Mouse (Mus musculus): ENCODE data around the gene B4galnt1. TPM values are rescaled to one million over a fixed set of nuclear protein-coding genes. Genes with fewer than 3 reads are reported as not detected.
A peak's percentile ranks its signal among the peaks of the same experiment; 100 is the strongest.

Gene B4galnt1
- polyA plus RNA-seq, 1 experiment from 2014 or later = 7.8 TPM

- no peak for DNase-seq (ENCODE audit: low spot score)
- no peak overlapping the region for H3K4me2 ChIP-seq (ENCODE audit: low read depth, low read length, severe bottlenecking)
- WGBS = 86% methylated on average over 15 of the region's 15 CpGs
These were observed 20.5 kb downstream of the B4galnt1 start for GRCm38 (mm10) chr10:127185506-127185905.

GRCm38 (mm10) chr10:127186451-127186850 lies 21.4 kb downstream of the B4galnt1 start:
- DNase-seq (ENCODE audit: low spot score) (no peak), ATAC-seq (replicated peaks; ENCODE audit: low FRiP score) (no peak)
- no peak overlapping the region for H3K27ac ChIP-seq (ENCODE audit: low read depth, low read length)
- H3K4me2 ChIP-seq (ENCODE audit: low read depth, low read length, severe bottlenecking) = no peak overlapping the region
- H3K36me3 ChIP-seq (ENCODE audit: control insufficient read depth, insufficient read depth, low read length) = peaks cover 6% of the 10 kb centered on the region; the same call in 1 of the 2 replicates
- WGBS = 64% methylated on average over 1 of the region's 1 CpGs
- no peak overlapping the region for H3K4me3 ChIP-seq (ENCODE audit: low read depth, low read length)
- H3K9me3 ChIP-seq (ENCODE audit: control insufficient read depth, low read length) = no peaks in the 10 kb centered on the region
- H3K4me1 ChIP-seq (replicated peaks; ENCODE audit: control insufficient read depth, insufficient read depth, low read length) = peaks cover 9% of the 10 kb centered on the region
- H3K9ac ChIP-seq (ENCODE audit: low read length) = no peak overlapping the region
- no peaks in the 10 kb centered on the region for H3K27me3 ChIP-seq (ENCODE audit: control insufficient read depth, insufficient read depth, low read length)

More at GRCm38 (mm10) chr10:127185506-127185905, 20.5 kb downstream of the B4galnt1 start:
- peaks cover 6% of the 10 kb centered on the region; the same call in 1 of the 2 replicates for H3K36me3 ChIP-seq (ENCODE audit: control insufficient read depth, insufficient read depth, low read length)
- no peak overlapping the region for H3K9ac ChIP-seq (ENCODE audit: low read length)
- ATAC-seq (replicated peaks; ENCODE audit: low FRiP score) = no peak
- H3K27me3 ChIP-seq (ENCODE audit: control insufficient read depth, insufficient read depth, low read length) = peaks cover 9% of the 10 kb centered on the region
- H3K9me3 ChIP-seq (ENCODE audit: control insufficient read depth, low read length) = no peaks in the 10 kb centered on the region
- H3K27ac ChIP-seq (ENCODE audit: low read depth, low read length) = no peak overlapping the region
- peaks cover 9% of the 10 kb centered on the region for H3K4me1 ChIP-seq (replicated peaks; ENCODE audit: control insufficient read depth, insufficient read depth, low read length)
- no peak overlapping the region for H3K4me3 ChIP-seq (ENCODE audit: low read depth, low read length)

- H3K27ac ChIP-seq (ENCODE audit: low read depth, low read length) = peak overlapping the region; percentile 13; the same call in 1 of the 2 replicates
- peak overlapping the region; percentile 100 for H3K4me2 ChIP-seq (ENCODE audit: low read depth, low read length, severe bottlenecking)
- no peaks in the 10 kb centered on the region for H3K27me3 ChIP-seq (ENCODE audit: control insufficient read depth, insufficient read depth, low read length)
- H3K9me3 ChIP-seq (ENCODE audit: control insufficient read depth, low read length) = no peaks in the 10 kb centered on the region
- peak overlapping the region; percentile 73 for H3K4me3 ChIP-seq (ENCODE audit: low read depth, low read length)
- ATAC-seq (replicated peaks; ENCODE audit: low FRiP score) (no peak), DNase-seq (ENCODE audit: low spot score) (peak; percentile 56)
- peaks cover 6% of the 10 kb centered on the region; the same call in 1 of the 2 replicates for H3K36me3 ChIP-seq (ENCODE audit: control insufficient read depth, insufficient read depth, low read length)
- 46% methylated on average over 10 of the region's 10 CpGs for WGBS
- peak overlapping the region; percentile 88 for H3K9ac ChIP-seq (ENCODE audit: low read length)
- H3K4me1 ChIP-seq (replicated peaks; ENCODE audit: control insufficient read depth, insufficient read depth, low read length) = peaks cover 9% of the 10 kb centered on the region
These were observed 22.5 kb downstream of the B4galnt1 start for GRCm38 (mm10) chr10:127187371-127188078.

GRCm38 (mm10) chr10:127188079-127188453 lies 23.0 kb downstream of the B4galnt1 start:
- Histone ChIP-seq H3K4me1 (replicated peaks; ENCODE audit: control insufficient read depth, insufficient read depth, low read length) (peaks cover 9% of the 10 kb centered on the region), H3K27me3 (ENCODE audit: control insufficient read depth, insufficient read depth, low read length) (no peaks in the 10 kb centered on the region)

GRCm38 (mm10) chr10:127188465-127189115 lies 23.6 kb downstream of the B4galnt1 start:
- Histone ChIP-seq H3K9ac (ENCODE audit: low read length) (peak overlapping the region; percentile 88), H3K27ac (ENCODE audit: low read depth, low read length) (peak overlapping the region; percentile 76), H3K4me2 (ENCODE audit: low read depth, low read length, severe bottlenecking) (peak overlapping the region; percentile 100), H3K27me3 (ENCODE audit: control insufficient read depth, insufficient read depth, low read length) (no peaks in the 10 kb centered on the region), H3K4me1 (replicated peaks; ENCODE audit: control insufficient read depth, insufficient read depth, low read length) (peaks cover 9% of the 10 kb centered on the region), H3K9me3 (ENCODE audit: control insufficient read depth, low read length) (no peaks in the 10 kb centered on the region), H3K4me3 (ENCODE audit: low read depth, low read length) (peak overlapping the region; percentile 73), H3K36me3 (ENCODE audit: control insufficient read depth, insufficient read depth, low read length) (peaks cover 6% of the 10 kb centered on the region; the same call in 1 of the 2 replicates)
- DNase-seq (ENCODE audit: low spot score) (peak; percentile 93), ATAC-seq (replicated peaks; ENCODE audit: low FRiP score) (peak; percentile 83)
- WGBS = under 1% methylated on average over 43 of the region's 46 CpGs

More at GRCm38 (mm10) chr10:127188079-127188453, 23.0 kb downstream of the B4galnt1 start:
- Histone ChIP-seq H3K36me3 (ENCODE audit: control insufficient read depth, insufficient read depth, low read length) (peaks cover 6% of the 10 kb centered on the region; the same call in 1 of the 2 replicates), H3K27ac (ENCODE audit: low read depth, low read length) (peak overlapping the region; percentile 76), H3K4me2 (ENCODE audit: low read depth, low read length, severe bottlenecking) (peak overlapping the region; percentile 100), H3K9me3 (ENCODE audit: control insufficient read depth, low read length) (no peaks in the 10 kb centered on the region), H3K9ac (ENCODE audit: low read length) (peak overlapping the region; percentile 88), H3K4me3 (ENCODE audit: low read depth, low read length) (peak overlapping the region; percentile 73)
- WGBS = 2% methylated on average over 21 of the region's 21 CpGs
- DNase-seq (ENCODE audit: low spot score) (peak; percentile 59), ATAC-seq (replicated peaks; ENCODE audit: low FRiP score) (no peak)

GRCm38 (mm10) chr10:127189116-127189650 lies 24.2 kb downstream of the B4galnt1 start:
- H3K4me2 ChIP-seq (ENCODE audit: low read depth, low read length, severe bottlenecking) = peak overlapping the region; percentile 100
- no peaks in the 10 kb centered on the region for H3K9me3 ChIP-seq (ENCODE audit: control insufficient read depth, low read length)
- ATAC-seq (replicated peaks; ENCODE audit: low FRiP score) (peak; percentile 15; the same call in 1 of the 2 replicates), DNase-seq (ENCODE audit: low spot score) (no peak)
- H3K4me3 ChIP-seq (ENCODE audit: low read depth, low read length) = peak overlapping the region; percentile 73
- H3K36me3 ChIP-seq (ENCODE audit: control insufficient read depth, insufficient read depth, low read length) = peaks cover 6% of the 10 kb centered on the region; the same call in 1 of the 2 replicates
- H3K9ac ChIP-seq (ENCODE audit: low read length) = peak overlapping the region; percentile 88
- H3K27me3 ChIP-seq (ENCODE audit: control insufficient read depth, insufficient read depth, low read length) = no peaks in the 10 kb centered on the region
- H3K4me1 ChIP-seq (replicated peaks; ENCODE audit: control insufficient read depth, insufficient read depth, low read length) = peaks cover 9% of the 10 kb centered on the region
- peak overlapping the region; percentile 76 for H3K27ac ChIP-seq (ENCODE audit: low read depth, low read length)
- under 1% methylated on average over 26 of the region's 26 CpGs for WGBS

GRCm38 (mm10) chr10:127189651-127190381 lies 24.8 kb downstream of the B4galnt1 start, which contains the start of gene Arhgef25:
Gene Arhgef25 (minus strand): TSS chr10:127190083.
- H3K36me3 ChIP-seq (ENCODE audit: control insufficient read depth, insufficient read depth, low read length) = peaks cover 6% of the 10 kb centered on the region; the same call in 1 of the 2 replicates
- DNase-seq (ENCODE audit: low spot score) (peak; percentile 80), ATAC-seq (replicated peaks; ENCODE audit: low FRiP score) (peak; percentile 44)
- H3K4me1 ChIP-seq (replicated peaks; ENCODE audit: control insufficient read depth, insufficient read depth, low read length) = peaks cover 14% of the 10 kb centered on the region
- H3K4me3 ChIP-seq (ENCODE audit: low read depth, low read length) = peak within 1 kb of the TSS; percentile 73
- 1% methylated on average over 35 of the region's 35 CpGs for WGBS
- H3K4me2 ChIP-seq (ENCODE audit: low read depth, low read length, severe bottlenecking) = peak within 1 kb of the TSS; percentile 100
- no peaks in the 10 kb centered on the region for H3K27me3 ChIP-seq (ENCODE audit: control insufficient read depth, insufficient read depth, low read length)
- peak within 1 kb of the TSS; percentile 76 for H3K27ac ChIP-seq (ENCODE audit: low read depth, low read length)
- peak within 1 kb of the TSS; percentile 88 for H3K9ac ChIP-seq (ENCODE audit: low read length)
- H3K9me3 ChIP-seq (ENCODE audit: control insufficient read depth, low read length) = no peaks in the 10 kb centered on the region

Data from forebrain, embryonic 11.5 days (tissue).